ENCODE assay signal across 8 mouse cellular contexts in genomic region chr10:128895952-128896693, GRCm38 (mm10). TPM values are rescaled to one million over a fixed set of nuclear protein-coding genes. Genes with fewer than 3 reads are reported as not detected.
DNase-seq lines count a peak whose midpoint lies in the region; ATAC-seq and TF ChIP-seq lines count a peak whose summit lies in the region.

No protein-coding gene starts in this region.

- TF ChIP-seq CTCF in CH12.LX (conservative IDR thresholded peaks at IDR 0.05 in 1 of 2, IDR thresholded peaks at IDR 0.05 in 1 of 2; ENCODE audit: low read depth in 2 of 2, low read length in 2 of 2): no peak
- no peak for TF ChIP-seq CTCF in liver, postnatal 0 days (IDR thresholded peaks at IDR 0.05; ENCODE audit: low read depth)

- peak; percentile 14; the same call in 1 of the 2 replicates for ATAC-seq in forebrain, embryonic 13.5 days
- ATAC-seq in liver, postnatal 0 days: peak; percentile 18; the same call in 1 of the 2 replicates
- no peak for ATAC-seq in activated CD4-positive, CD25-positive, alpha-beta regulatory T cell, adult 4 months

- H3K4me1 ChIP-seq in CH12.LX (ENCODE audit: control insufficient read depth in 1 of 2, insufficient read depth in 2 of 2): peaks cover 4 to 14% of the 10 kb centered on the region in 2 experiments; a peak in 2 of 4 replicates
- H3K4me1 ChIP-seq in forebrain, embryonic 13.5 days: peaks cover 20% of the 10 kb centered on the region
- H3K4me1 ChIP-seq in liver, postnatal 0 days (ENCODE audit: insufficient read depth): peaks cover 8% of the 10 kb centered on the region

- dilution Hi-C loops in CH12.LX (cut with MboI; ENCODE audit: extremely low pct_ligation_motif_present, extremely low pct_unique_long_range_greater_than_20kb, low sequenced_read_pairs): no loop called here

- H3K36me3 ChIP-seq in CH12.LX (replicated peaks in 1 of 2; ENCODE audit: control insufficient read depth in 1 of 2, insufficient read depth in 1 of 2, low read length in 1 of 2): no peaks in the 10 kb centered on the region
- no peaks in the 10 kb centered on the region for H3K36me3 ChIP-seq in forebrain, embryonic 13.5 days (ENCODE audit: poor library complexity, severe bottlenecking)
- no peaks in the 10 kb centered on the region for H3K36me3 ChIP-seq in liver, postnatal 0 days (replicated peaks; ENCODE audit: insufficient read depth, low read length)

- H3K79me2 ChIP-seq in CH12.LX (replicated peaks; ENCODE audit: control insufficient read depth, extremely low read depth, insufficient read depth, poor library complexity, severe bottlenecking): no peaks in the 10 kb centered on the region

- peaks cover 25% of the 10 kb centered on the region for H3K27me3 ChIP-seq in CH12.LX (replicated peaks)
- peaks cover 16% of the 10 kb centered on the region for H3K27me3 ChIP-seq in forebrain, embryonic 13.5 days
- peaks cover 47% of the 10 kb centered on the region for H3K27me3 ChIP-seq in liver, postnatal 0 days (ENCODE audit: insufficient read depth, low read length)

- in situ Hi-C loops in CH12.LX (cut with MboI; ENCODE audit: low pct_ligation_motif_present, low pct_unique_long_range_greater_than_20kb, low sequenced_read_pairs): loop anchor here (5.0 kb wide), 2 partner anchors 59 to 124 kb away; no protein-coding TSS in a partner anchor

- H3K4me3 ChIP-seq in CH12.LX (replicated peaks in 1 of 3; ENCODE audit: low read depth in 2 of 3, low read length in 2 of 3, poor library complexity in 1 of 3): no peak overlapping the region
- peak overlapping the region; percentile 14 for H3K4me3 ChIP-seq in forebrain, embryonic 13.5 days
- no peak overlapping the region for H3K4me3 ChIP-seq in liver, postnatal 0 days (ENCODE audit: low read depth, low read length)

- H3K9me3 ChIP-seq in CH12.LX (replicated peaks; ENCODE audit: low read length): no peaks in the 10 kb centered on the region
- H3K9me3 ChIP-seq in forebrain, embryonic 13.5 days (replicated peaks): no peaks in the 10 kb centered on the region
- H3K9me3 ChIP-seq in liver, postnatal 0 days (ENCODE audit: low read length): no peaks in the 10 kb centered on the region

- TF ChIP-seq RAD21 in CH12.LX (IDR thresholded peaks at IDR 0.05; ENCODE audit: low read depth, low read length): no peak

- 5% methylated on average over 17 of the region's 17 CpGs for WGBS in forebrain, embryonic 13.5 days
- 5% methylated on average over 17 of the region's 17 CpGs for WGBS in liver, postnatal 0 days (ENCODE audit: insufficient replicate concordance)

- H3K9ac ChIP-seq in CH12.LX (ENCODE audit: insufficient read depth, low read depth): 0 out of 2 replicates have a peak overlapping the region, but pooled peaks have one; percentile 18
- H3K9ac ChIP-seq in forebrain, embryonic 13.5 days: peak overlapping the region; percentile 23; the same call in 1 of the 2 replicates
- no peak overlapping the region; the same call in 1 of the 2 replicates for H3K9ac ChIP-seq in liver, postnatal 0 days (replicated peaks)

- TF ChIP-seq POLR2A in CH12.LX (IDR thresholded peaks at IDR 0.05; ENCODE audit: low read depth, low read length): no peak

- DNase-seq in heart, adult 11 months: peak; percentile 94
- DNase-seq in heart, adult 18-20 months: no peak
- no peak for DNase-seq in CH12.LX (ENCODE audit: extremely low read depth)
- DNase-seq in kidney, adult 8-10 months: peak; percentile 43 to 62
- no peak for DNase-seq in liver, postnatal 0 days
- no peak for DNase-seq in adrenal gland, postnatal 25 days

- no peak for TF ChIP-seq EP300 in CH12.LX (IDR thresholded peaks at IDR 0.05; ENCODE audit: low read length)
- TF ChIP-seq EP300 in liver, postnatal 0 days (IDR thresholded peaks at IDR 0.05; ENCODE audit: low read depth): no peak

- peak overlapping the region; percentile 76 for H3K4me2 ChIP-seq in CH12.LX (ENCODE audit: insufficient read depth, low read depth, poor library complexity, severe bottlenecking)
- peak overlapping the region; percentile 34 for H3K4me2 ChIP-seq in forebrain, embryonic 13.5 days
- peak overlapping the region; percentile 39 for H3K4me2 ChIP-seq in liver, postnatal 0 days (ENCODE audit: low read depth, low read length)

- H3K27ac ChIP-seq in CH12.LX (ENCODE audit: insufficient read depth, low read depth): no peak overlapping the region
- no peak overlapping the region for H3K27ac ChIP-seq in forebrain, embryonic 13.5 days
- H3K27ac ChIP-seq in liver, postnatal 0 days (ENCODE audit: low read depth): no peak overlapping the region

TF ChIP-seq in CH12.LX, 34 proteins besides CTCF, POLR2A, EP300 and RAD21 (continues in another document):
- TF ChIP-seq MAX (IDR thresholded peaks at IDR 0.05; ENCODE audit: low read length) (no peak), HCFC1 (IDR thresholded peaks at IDR 0.05; ENCODE audit: low read depth, low read length) (no peak), ETS1 (conservative IDR thresholded peaks at IDR 0.05; ENCODE audit: low read depth, low read length) (no peak), ZMIZ1 (IDR thresholded peaks at IDR 0.05; ENCODE audit: low read depth, low read length) (no peak), POLR2AphosphoS2 (IDR thresholded peaks at IDR 0.05; ENCODE audit: low read depth, low read length) (no peak), BHLHE40 (IDR thresholded peaks at IDR 0.05; ENCODE audit: low read depth, low read length) (no peak), SMC3 (IDR thresholded peaks at IDR 0.05; ENCODE audit: low read depth, low read length) (no peak), ZNF384 (IDR thresholded peaks at IDR 0.05; ENCODE audit: low read depth, low read length) (no peak), MAFK (IDR thresholded peaks at IDR 0.05; ENCODE audit: insufficient replicate concordance, low read length) (no peak), ZC3H11A (IDR thresholded peaks at IDR 0.05; ENCODE audit: low read depth, low read length) (no peak), SIN3A (IDR thresholded peaks at IDR 0.05; ENCODE audit: low read length) (no peak), GABPA (IDR thresholded peaks at IDR 0.05; ENCODE audit: insufficient replicate concordance, low read depth, low read length) (no peak), TBP (conservative IDR thresholded peaks at IDR 0.05; ENCODE audit: low read depth, low read length) (no peak), MEF2A (IDR thresholded peaks at IDR 0.05; ENCODE audit: borderline replicate concordance, low read depth, low read length) (no peak), CHD2 (IDR thresholded peaks at IDR 0.05; ENCODE audit: low read length) (no peak), CHD1 (IDR thresholded peaks at IDR 0.05; ENCODE audit: low read depth, low read length) (no peak), E2F4 (IDR thresholded peaks at IDR 0.05; ENCODE audit: insufficient replicate concordance, low read depth, low read length) (no peak)

RNA-seq across cellular contexts. Expression of gene Gdf11, which starts 4.6 kb away (rescaled TPM):
- total RNA-seq in heart, adult 18-20 months (2021): 1 to 10 TPM; 2.3 to 2.6 TPM
- total RNA-seq in CH12.LX (2012; rRNA removed) (4.5 and 5.4 TPM in 2 replicates), CH12.LX (2014; rRNA removed) (3.4 and 4.3 TPM in 2 replicates)
- 7.3 and 7.4 TPM in 2 replicates for polyA plus RNA-seq in CH12.LX (2012; ENCODE audit: insufficient read length, low read depth)
- polyA plus RNA-seq in forebrain, embryonic 13.5 days (2015; fragmentation: Nextera tagmentation; extraction: Ambion mirVana): 8.9 and 9.0 TPM in 2 replicates
- polyA plus RNA-seq in liver, postnatal 0 days (2015; fragmentation: Nextera tagmentation; extraction: Ambion mirVana): 0.17 and 0.23 TPM in 2 replicates
- polyA plus RNA-seq in activated CD4-positive, CD25-positive, alpha-beta regulatory T cell, adult 4 months (2017; shearing (Covaris generic)): 1 to 10 TPM; 5.0 to 5.6 TPM
- total RNA-seq in adrenal gland, postnatal 25 days (2021): 1.5 and 1.9 TPM in 2 replicates

RNA-seq across cellular contexts. Expression of gene Cd63, which starts 4.7 kb away (rescaled TPM):
- 100 to 1,000 TPM; 144 to 158 TPM for total RNA-seq in heart, adult 18-20 months (2021)
- 0.34 TPM in 1 of 2 replicates, not detected in the other for total RNA-seq in CH12.LX (2012; rRNA removed)
- total RNA-seq in CH12.LX (2014; rRNA removed): not detected in 2 replicates
- polyA plus RNA-seq in CH12.LX (2012; ENCODE audit: insufficient read length, low read depth): 0.55 TPM in 1 of 2 replicates, not detected in the other
- 127 and 130 TPM in 2 replicates for polyA plus RNA-seq in forebrain, embryonic 13.5 days (2015; fragmentation: Nextera tagmentation; extraction: Ambion mirVana)
- 271 and 296 TPM in 2 replicates for polyA plus RNA-seq in liver, postnatal 0 days (2015; fragmentation: Nextera tagmentation; extraction: Ambion mirVana)
- under 1 TPM; 0.69 to 0.92 TPM for polyA plus RNA-seq in activated CD4-positive, CD25-positive, alpha-beta regulatory T cell, adult 4 months (2017; shearing (Covaris generic))
- 238 and 302 TPM in 2 replicates for total RNA-seq in adrenal gland, postnatal 25 days (2021)

RNA-seq across cellular contexts. Expression of gene Rdh5, which starts 26.6 kb away (rescaled TPM):
- 1 to 10 TPM; 4.3 to 4.7 TPM for total RNA-seq in heart, adult 18-20 months (2021)
- 2.6 and 4.3 TPM in 2 replicates for total RNA-seq in CH12.LX (2012; rRNA removed)
- total RNA-seq in CH12.LX (2014; rRNA removed): 3.8 and 5.2 TPM in 2 replicates
- 4.6 and 6.2 TPM in 2 replicates for polyA plus RNA-seq in CH12.LX (2012; ENCODE audit: insufficient read length, low read depth)
- 10.7 and 16.0 TPM in 2 replicates for polyA plus RNA-seq in forebrain, embryonic 13.5 days (2015; fragmentation: Nextera tagmentation; extraction: Ambion mirVana)
- 54.5 and 63.1 TPM in 2 replicates for polyA plus RNA-seq in liver, postnatal 0 days (2015; fragmentation: Nextera tagmentation; extraction: Ambion mirVana)
- polyA plus RNA-seq in activated CD4-positive, CD25-positive, alpha-beta regulatory T cell, adult 4 months (2017; shearing (Covaris generic)): 1 to 10 TPM; 5.7 to 8.9 TPM
- total RNA-seq in adrenal gland, postnatal 25 days (2021): 7.7 and 15.9 TPM in 2 replicates

RNA-seq across cellular contexts. Expression of gene Bloc1s1, which starts 27.7 kb away (rescaled TPM):
- total RNA-seq in heart, adult 18-20 months (2021): 100 to 1,000 TPM; 194 to 199 TPM
- total RNA-seq in CH12.LX (2012; rRNA removed) (67.8 and 74.4 TPM in 2 replicates), CH12.LX (2014; rRNA removed) (33.6 and 34.1 TPM in 2 replicates)
- 37.1 and 46.9 TPM in 2 replicates for polyA plus RNA-seq in CH12.LX (2012; ENCODE audit: insufficient read length, low read depth)
- polyA plus RNA-seq in forebrain, embryonic 13.5 days (2015; fragmentation: Nextera tagmentation; extraction: Ambion mirVana): 241 and 243 TPM in 2 replicates
- 128 and 130 TPM in 2 replicates for polyA plus RNA-seq in liver, postnatal 0 days (2015; fragmentation: Nextera tagmentation; extraction: Ambion mirVana)
- 100 to 1,000 TPM; 218 to 252 TPM for polyA plus RNA-seq in activated CD4-positive, CD25-positive, alpha-beta regulatory T cell, adult 4 months (2017; shearing (Covaris generic))
- total RNA-seq in adrenal gland, postnatal 25 days (2021): 189 and 195 TPM in 2 replicates

RNA-seq across cellular contexts. Expression of gene Itga7, which starts 37.5 kb away (rescaled TPM):
- total RNA-seq in heart, adult 18-20 months (2021): 100 to 1,000 TPM; 144 to 148 TPM
- total RNA-seq in CH12.LX (2012; rRNA removed) (0.34 and 0.64 TPM in 2 replicates), CH12.LX (2014; rRNA removed) (0.14 and 0.55 TPM in 2 replicates)
- polyA plus RNA-seq in CH12.LX (2012; ENCODE audit: insufficient read length, low read depth): 0.63 and 0.74 TPM in 2 replicates
- 0.63 and 0.83 TPM in 2 replicates for polyA plus RNA-seq in forebrain, embryonic 13.5 days (2015; fragmentation: Nextera tagmentation; extraction: Ambion mirVana)
- polyA plus RNA-seq in liver, postnatal 0 days (2015; fragmentation: Nextera tagmentation; extraction: Ambion mirVana): 0.66 and 0.70 TPM in 2 replicates
- polyA plus RNA-seq in activated CD4-positive, CD25-positive, alpha-beta regulatory T cell, adult 4 months (2017; shearing (Covaris generic)): 1 to 10 TPM; 2.9 to 6.1 TPM
- 9.6 and 10.2 TPM in 2 replicates for total RNA-seq in adrenal gland, postnatal 25 days (2021)

Comparison
In these comparisons a context has a peak if more than half of its experiments do, and no peak if none do; other contexts are left out.
1. DNase-seq: peak in heart, adult 11 months (single experiment) and kidney, adult 8-10 months (2 of 2); none in heart, adult 18-20 months (0 of 2), CH12.LX (single experiment), liver, postnatal 0 days (single experiment) and adrenal gland, postnatal 25 days (single experiment).
2. RNA of gene Cd63, which starts 4.7 kb away (polyA plus RNA-seq): 271 to 296 TPM in liver, postnatal 0 days and 127 to 130 TPM in forebrain, embryonic 13.5 days; 0.69 to 0.92 TPM in activated CD4-positive, CD25-positive, alpha-beta regulatory T cell, adult 4 months and 0.55 TPM in CH12.LX; every median in the first group is over 10 times any median in the second.
3. Peak in every context shown above with its lines, with median percentiles within 50 percentile points of each other: H3K4me2 ChIP-seq.